Comparison of ENCODE assay signal across 15 mouse cellular contexts in the genomic region with DNA sequence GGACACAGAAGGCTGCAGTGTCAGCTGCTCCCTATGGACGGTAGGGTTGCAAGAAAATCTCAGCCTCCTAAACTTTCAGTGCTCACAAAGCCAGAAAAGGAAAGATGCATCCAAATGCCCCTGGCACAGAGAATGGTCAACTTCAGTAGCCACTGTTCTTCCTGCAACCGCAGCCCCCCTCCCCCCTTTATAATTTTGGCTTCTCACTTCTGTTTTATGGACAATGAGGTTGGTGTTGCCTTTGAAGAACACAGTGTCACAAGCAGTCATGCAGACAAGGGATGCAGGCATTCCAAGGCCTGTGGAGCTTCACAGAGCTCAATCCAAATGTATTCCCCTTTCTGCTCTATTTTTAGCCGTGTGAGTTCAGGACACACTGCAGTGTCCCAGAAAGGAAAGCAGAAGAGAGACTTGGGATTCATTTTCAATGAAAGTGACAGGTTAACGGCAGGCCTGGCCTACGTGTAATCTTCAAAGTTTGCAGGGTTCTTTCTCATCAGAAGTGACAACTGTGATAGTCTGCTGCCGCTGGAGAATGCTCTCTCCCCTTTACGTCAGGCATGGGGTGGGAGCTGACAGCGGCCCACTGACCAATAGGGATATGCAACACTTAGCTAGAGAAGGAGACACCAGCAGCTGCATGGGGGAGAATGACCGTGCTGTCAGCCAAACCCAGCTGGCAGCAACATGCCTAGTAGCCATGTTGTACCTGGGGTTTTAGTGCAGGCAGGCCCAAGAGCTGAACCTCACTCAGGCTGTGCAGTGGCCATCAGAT. TPM values are rescaled to one million over a fixed set of nuclear protein-coding genes. Genes with fewer than 3 reads are reported as not detected.
DNase-seq lines count a peak whose midpoint lies in the region; ATAC-seq lines count a peak whose summit lies in the region.
"Had no signal": no experiment of that assay in that cellular context is flagged by ENCODE, and none has a peak within 500 bp of the region (broad histone marks: within the 10 kb centered on the region; RNA-seq: fewer than 3 reads in every experiment).

No protein-coding gene starts in this region.

- 65% methylated on average over 9 of the region's 9 CpGs for WGBS in lung, embryonic 16.5 days
- 41% methylated on average over 9 of the region's 9 CpGs for WGBS in heart, embryonic 13.5 days
- 65% methylated on average over 9 of the region's 9 CpGs for WGBS in stomach, embryonic 15.5 days

- H3K4me1 ChIP-seq in lung, embryonic 16.5 days (replicated peaks; ENCODE audit: control insufficient read depth, insufficient read depth, low read length) = peaks cover 38% of the 10 kb centered on the region
- peaks cover 70% of the 10 kb centered on the region for H3K4me1 ChIP-seq in heart, embryonic 13.5 days
- peaks cover 42% of the 10 kb centered on the region for H3K4me1 ChIP-seq in stomach, embryonic 15.5 days

- no peak overlapping the region for H3K4me2 ChIP-seq in lung, embryonic 16.5 days (ENCODE audit: low read depth, low read length)
- H3K4me2 ChIP-seq in heart, embryonic 13.5 days = peak overlapping the region; percentile 53
- no peak overlapping the region for H3K4me2 ChIP-seq in stomach, embryonic 15.5 days
- H3K4me2 ChIP-seq: liver, embryonic 12.5 days had no signal

- H3K9me3 ChIP-seq in lung, embryonic 16.5 days (ENCODE audit: control insufficient read depth, low read length) = no peaks in the 10 kb centered on the region
- no peaks in the 10 kb centered on the region for H3K9me3 ChIP-seq in heart, embryonic 13.5 days
- no peaks in the 10 kb centered on the region for H3K9me3 ChIP-seq in stomach, embryonic 15.5 days
- H3K9me3 ChIP-seq: G1E; liver, embryonic 12.5 days had no signal

- H3K36me3 ChIP-seq in lung, embryonic 16.5 days (ENCODE audit: control insufficient read depth, insufficient read depth, low read length) = peaks cover 5% of the 10 kb centered on the region; the same call in 1 of the 2 replicates
- peaks cover 51% of the 10 kb centered on the region for H3K36me3 ChIP-seq in heart, embryonic 13.5 days
- peaks cover 16% of the 10 kb centered on the region for H3K36me3 ChIP-seq in stomach, embryonic 15.5 days

- intact Hi-C loops in gastrocnemius, postnatal 36 days (cut with DNase I) = no loop called here

- no peaks in the 10 kb centered on the region for H3K27me3 ChIP-seq in lung, embryonic 16.5 days (ENCODE audit: control insufficient read depth, insufficient read depth, low read depth, low read length)
- no peaks in the 10 kb centered on the region for H3K27me3 ChIP-seq in heart, embryonic 13.5 days (replicated peaks)
- H3K27me3 ChIP-seq in stomach, embryonic 15.5 days (replicated peaks) = no peaks in the 10 kb centered on the region
- H3K27me3 ChIP-seq: liver, embryonic 12.5 days had no signal

- 0 out of 2 replicates have a peak overlapping the region, but pooled peaks have one; percentile 15 for H3K27ac ChIP-seq in lung, embryonic 16.5 days (ENCODE audit: low read length)
- peak overlapping the region; percentile 92 for H3K27ac ChIP-seq in heart, embryonic 13.5 days (replicated peaks)
- peak overlapping the region; percentile 42; the same call in 1 of the 2 replicates for H3K27ac ChIP-seq in stomach, embryonic 15.5 days
- H3K27ac ChIP-seq: liver, embryonic 12.5 days had no signal

- H3K4me3 ChIP-seq in lung, embryonic 16.5 days (ENCODE audit: low read length) = no peak overlapping the region
- H3K4me3 ChIP-seq in heart, embryonic 13.5 days = peak overlapping the region; percentile 11; the same call in 1 of the 2 replicates
- no peak overlapping the region for H3K4me3 ChIP-seq in stomach, embryonic 15.5 days (replicated peaks)
- H3K4me3 ChIP-seq: erythroblast, embryonic 14.5 days; liver, embryonic 12.5 days had no signal

- no peak overlapping the region for H3K9ac ChIP-seq in lung, embryonic 16.5 days (ENCODE audit: low read length)
- H3K9ac ChIP-seq in heart, embryonic 13.5 days = peak overlapping the region; percentile 71
- H3K9ac ChIP-seq in stomach, embryonic 15.5 days = no peak overlapping the region
- H3K9ac ChIP-seq: liver, embryonic 12.5 days had no signal

- DNase-seq in gastrocnemius, adult 18-20 months (ENCODE audit: low spot score) = peak; percentile 58
- no peak for DNase-seq in gastrocnemius, postnatal 36 days
- no peak for DNase-seq in lung, adult 18-20 months
- DNase-seq in c-Kit-positive CD71-positive TER-119-positive erythroid progenitor cells, embryonic 14.5 days (ENCODE audit: low spot score) = no peak
- DNase-seq in adrenal gland, postnatal 10 days = no peak
- DNase-seq: B cell, adult 2 months; kidney, postnatal 14 days; right cerebral cortex, postnatal 4 days had no signal

- no peak for ATAC-seq in lung, embryonic 16.5 days (ENCODE audit: low read depth)
- ATAC-seq in heart, embryonic 13.5 days (ENCODE audit: extremely low read depth, insufficient number of reproducible peaks, low FRiP score, low TSS enrichment) = no peak
- no peak for ATAC-seq in stomach, embryonic 15.5 days (ENCODE audit: insufficient read depth, low FRiP score, low read depth)
- ATAC-seq: activated CD4-positive, CD25-positive, alpha-beta regulatory T cell, adult 4 months; liver, embryonic 12.5 days had no signal

RNA-seq across cellular contexts. Expression of a gene that starts 18.0 kb away (rescaled TPM):
- 10 to 100 TPM; 59.7 to 70.6 TPM for total RNA-seq in gastrocnemius, adult 18-20 months (2021)
- total RNA-seq in gastrocnemius, postnatal 36 days (2021) = 10 to 100 TPM; 57.5 to 69.3 TPM
- polyA plus RNA-seq in lung, embryonic 16.5 days (2015; fragmentation: Nextera tagmentation; extraction: Ambion mirVana) = 247 and 266 TPM in 2 replicates
- polyA plus RNA-seq in heart, embryonic 13.5 days (2015; fragmentation: Nextera tagmentation; extraction: Ambion mirVana) = 112 and 124 TPM in 2 replicates
- polyA plus RNA-seq in stomach, embryonic 15.5 days (2015; fragmentation: Nextera tagmentation; extraction: Ambion mirVana) = 311 and 348 TPM in 2 replicates
- 100 to 1,000 TPM; 117 to 122 TPM for total RNA-seq in adrenal gland, postnatal 10 days (2021)

Comparison
In these comparisons a context has a peak if more than half of its experiments do, and no peak if none do; other contexts are left out.
1. H3K27ac ChIP-seq: peak in every context shown above with its lines; median percentile 92 in heart, embryonic 13.5 days; 42 in stomach, embryonic 15.5 days; 15 in lung, embryonic 16.5 days.